Mouse (Mus musculus) kidney, embryonic 16.5 days (tissue): ENCODE results near the gene B4galt3. TPM values are rescaled to one million over a fixed set of nuclear protein-coding genes. Genes with fewer than 3 reads are reported as not detected.
"Not testable (repeated sequence)": the region's sequence is repeated elsewhere in the genome, so short reads cannot be mapped to it uniquely, and the experiment has no call there.

Experiments
- ATAC-seq: fragments of 200-750 bp; cut with Nextera tagmentation; 2 replicates; pipeline ENCODE4 v1.8.0; 2017; ENCODE audit warnings: moderate TSS enrichment; ENCODE audit not compliant: low FRiP score, low TSS enrichment
- H3K27ac ChIP-seq: fragments of 300-500 bp; sonication (generic); 2 replicates; pipeline ENCODE4 v1.5.1; 2014; ENCODE audit warnings: low read length
- H3K27me3 ChIP-seq: fragments of 300-500 bp; sonication (generic); 2 replicates; pipeline ENCODE4 v1.6.1; 2014; ENCODE audit warnings: low read length, control low read depth, mixed read lengths; ENCODE audit not compliant: insufficient read depth
- H3K36me3 ChIP-seq: fragments of 300-500 bp; sonication (generic); 2 replicates; pipeline ENCODE4 v1.6.1; 2014; ENCODE audit warnings: low read length, control low read depth, mixed read lengths; ENCODE audit not compliant: insufficient read depth
- H3K4me1 ChIP-seq: fragments of 300-500 bp; sonication (generic); 2 replicates; pipeline ENCODE4 v1.6.1; 2014; ENCODE audit warnings: low read length, control low read depth, mixed read lengths; ENCODE audit not compliant: insufficient read depth
- H3K4me2 ChIP-seq: fragments of 300-500 bp; sonication (generic); replicated peaks from 2 replicates; pipeline ENCODE4 v1.6.1; 2014; ENCODE audit warnings: low read depth, low read length
- H3K4me3 ChIP-seq: fragments of 300-500 bp; sonication (generic); 2 replicates; pipeline ENCODE4 v1.5.1; 2014; ENCODE audit warnings: mild to moderate bottlenecking, low read length
- H3K9ac ChIP-seq: fragments of 300-500 bp; sonication (generic); replicated peaks from 2 replicates; pipeline ENCODE4 v1.6.1; 2014; ENCODE audit warnings: low read length
- H3K9me3 ChIP-seq: fragments of 300-500 bp; sonication (generic); 2 replicates; pipeline ENCODE4 v1.6.1; 2016; ENCODE audit warnings: low read length, control low read depth
- WGBS: fragments of 180-500 bp; shearing (Covaris S2); extraction: QIAGEN DNeasy Blood & Tissue Kit; methylation state at CpG from one replicate; pipeline ENCODE4 v1.1.7; 2014; 5-methylcytosine and 5-hydroxymethylcytosine counted together
- polyA plus RNA-seq: library from polyadenylated mRNA; unstranded; fragments of >200 nt; fragmentation: Nextera tagmentation; extraction: Ambion mirVana; gene quantifications from 2 replicates; pipeline ENCODE4 v1.2.1, GENCODE M21; 2015

Gene B4galt3
- polyA plus RNA-seq, 1 experiment from 2014 or later, result 92.2 TPM

GRCm38 (mm10) chr1:171238463-171238862 lies 31.7 kb upstream of the B4galt3 start:
- H3K9ac ChIP-seq, result no peak overlapping the region
- H3K9me3 ChIP-seq, result no peaks in the 10 kb centered on the region
- H3K4me2 ChIP-seq, result no peak overlapping the region
- no peak overlapping the region for H3K27ac ChIP-seq
- no peak overlapping the region for H3K4me3 ChIP-seq
- no peak; the same call in 1 of the 2 replicates for ATAC-seq
- no peaks in the 10 kb centered on the region for H3K27me3 ChIP-seq
- WGBS, result 69% methylated on average over 14 of the region's 14 CpGs
- peaks cover 82% of the 10 kb centered on the region for H3K36me3 ChIP-seq
- 0 out of 2 replicates have a peak, but pooled peaks cover 3% of the 10 kb centered on the region for H3K4me1 ChIP-seq

DNA sequence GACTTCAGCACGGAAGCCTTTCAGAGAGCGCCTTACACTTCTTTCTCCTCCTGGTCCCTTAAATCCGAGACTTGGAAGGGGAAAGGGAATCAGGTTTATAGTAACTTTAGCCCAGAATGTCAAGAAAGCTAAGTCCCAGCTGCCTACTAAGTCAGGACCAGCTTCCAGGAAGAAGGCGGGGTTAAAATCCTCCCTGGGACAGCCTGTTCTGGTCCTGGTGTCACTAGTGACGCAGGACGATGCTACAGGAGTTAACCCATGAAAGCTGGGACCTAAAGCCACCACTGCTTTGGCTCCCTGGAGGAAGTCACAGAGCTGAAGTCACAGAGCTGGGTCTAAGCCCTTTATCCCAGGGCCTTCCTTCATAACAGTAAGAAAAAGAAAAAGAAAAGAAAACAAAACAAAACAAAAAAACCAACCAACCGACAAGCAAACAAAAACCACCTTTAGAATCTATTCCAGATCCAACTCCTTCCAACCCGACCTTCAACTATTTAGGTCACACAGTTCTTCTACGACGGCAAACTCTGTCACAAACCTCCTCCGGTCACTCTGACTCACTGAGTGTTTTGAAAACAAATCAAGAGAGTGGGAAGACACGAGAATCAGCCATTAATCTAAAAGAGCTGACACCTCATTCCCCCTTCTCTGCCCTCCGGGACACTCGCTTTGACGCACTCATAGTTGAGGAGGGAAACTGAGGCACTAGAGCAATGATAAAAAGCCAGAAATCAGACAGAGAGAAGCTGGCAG lies 30.0 kb upstream of the B4galt3 start:
- no peaks in the 10 kb centered on the region for H3K27me3 ChIP-seq
- no peak overlapping the region for H3K4me3 ChIP-seq
- 0 out of 2 replicates have a peak, but pooled peaks have one; percentile 56 for ATAC-seq
- H3K27ac ChIP-seq, result no peak overlapping the region; the same call in 1 of the 2 replicates
- 45% methylated on average over 15 of the region's 15 CpGs for WGBS
- 0 out of 2 replicates have a peak, but pooled peaks cover 3% of the 10 kb centered on the region for H3K4me1 ChIP-seq
- no peak overlapping the region for H3K4me2 ChIP-seq
- H3K36me3 ChIP-seq, result peaks cover 80% of the 10 kb centered on the region
- H3K9ac ChIP-seq, result 0 out of 2 replicates have a peak overlapping the region, but pooled peaks have one; percentile 35
- H3K9me3 ChIP-seq, result no peaks in the 10 kb centered on the region

- H3K27me3 ChIP-seq, result no peaks in the 10 kb centered on the region
- H3K9ac ChIP-seq, result no peak overlapping the region
- H3K27ac ChIP-seq, result no peak overlapping the region
- H3K4me3 ChIP-seq, result no peak overlapping the region
- H3K4me2 ChIP-seq, result no peak overlapping the region
- H3K9me3 ChIP-seq, result no peaks in the 10 kb centered on the region
- H3K4me1 ChIP-seq, result peaks cover 9% of the 10 kb centered on the region
- ATAC-seq, result no peak
- 83% methylated on average over 10 of the region's 10 CpGs for WGBS
- H3K36me3 ChIP-seq, result peaks cover 78% of the 10 kb centered on the region
These were observed 29.2 kb upstream of the B4galt3 start for GRCm38 (mm10) chr1:171240911-171241310.

- not testable (repeated sequence) for H3K9ac ChIP-seq, H3K27me3 ChIP-seq, H3K4me2 ChIP-seq, H3K4me3 ChIP-seq, H3K9me3 ChIP-seq, H3K27ac ChIP-seq, ATAC-seq
- Histone ChIP-seq H3K36me3 (peaks cover 69% of the 10 kb centered on the region), H3K4me1 (peaks cover 14% of the 10 kb centered on the region)
- WGBS, result 84% methylated on average over 12 of the region's 12 CpGs
These were observed 28.2 kb upstream of the B4galt3 start for GRCm38 (mm10) chr1:171241952-171242351.

DNA sequence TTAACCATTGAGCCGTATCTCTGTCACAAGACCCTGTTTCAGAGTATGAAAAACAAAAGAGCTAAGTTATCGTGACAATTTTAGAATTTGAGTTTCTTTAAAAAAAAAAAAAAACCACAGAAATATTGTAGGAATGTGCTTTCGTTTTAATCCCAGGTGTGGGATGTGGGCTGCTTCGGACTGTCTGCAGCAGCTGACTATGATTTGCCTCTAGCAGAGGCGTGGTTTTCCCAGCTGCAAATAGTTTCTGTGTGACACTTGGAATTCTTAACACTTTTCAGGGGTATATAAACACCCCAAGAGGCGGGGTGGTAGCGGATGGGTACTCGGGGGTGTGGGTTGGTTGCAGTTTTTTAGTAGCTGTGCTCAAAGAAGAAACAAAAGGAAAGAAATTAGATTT lies 24.8 kb upstream of the B4galt3 start:
- no peaks in the 10 kb centered on the region for H3K9me3 ChIP-seq
- H3K4me1 ChIP-seq, result peaks cover 40% of the 10 kb centered on the region
- no peak overlapping the region for H3K27ac ChIP-seq
- H3K27me3 ChIP-seq, result no peaks in the 10 kb centered on the region
- H3K4me3 ChIP-seq, result no peak overlapping the region
- H3K4me2 ChIP-seq, result no peak overlapping the region
- ATAC-seq, result no peak
- peaks cover 39% of the 10 kb centered on the region for H3K36me3 ChIP-seq
- WGBS, result 89% methylated on average over 8 of the region's 8 CpGs
- no peak overlapping the region for H3K9ac ChIP-seq

DNA sequence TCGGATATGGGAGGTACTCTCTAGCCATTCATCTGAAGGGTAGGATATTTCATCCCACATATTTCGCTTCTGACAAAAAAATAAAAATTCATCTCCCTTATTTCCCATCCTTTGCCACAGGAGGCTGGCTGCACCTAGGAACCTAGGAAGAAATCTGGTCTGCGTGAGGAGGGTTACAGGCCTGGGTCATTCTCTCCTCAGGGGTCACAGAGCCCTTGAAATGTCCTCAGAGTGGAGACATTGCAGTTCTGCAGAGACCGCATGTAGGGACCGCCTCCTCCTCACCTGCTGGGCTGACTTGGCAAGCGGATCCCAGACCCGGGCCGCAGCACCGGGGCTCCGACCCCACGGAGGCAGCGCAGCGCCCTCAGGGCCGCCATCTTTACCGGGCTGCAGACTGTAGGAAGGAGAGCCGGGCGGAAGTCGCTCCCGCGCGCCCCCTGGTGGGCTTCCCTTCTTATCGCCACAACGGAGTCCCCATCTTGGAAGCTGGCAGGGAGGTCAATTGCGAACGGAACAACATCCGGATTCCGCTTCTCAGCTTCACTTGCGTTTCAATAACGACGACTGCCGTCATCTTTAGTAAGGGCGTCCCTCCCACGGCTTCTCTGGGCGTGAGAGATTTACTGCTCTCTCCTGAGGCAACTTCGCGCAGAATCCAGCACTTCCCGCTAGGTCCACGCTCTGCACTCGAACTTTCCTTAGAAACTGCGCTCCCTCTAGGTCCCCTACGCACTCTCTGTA lies 23.2 kb upstream of the B4galt3 start:
- Histone ChIP-seq H3K9me3 (no peaks in the 10 kb centered on the region), H3K4me2 (peak overlapping the region; percentile 87), H3K4me3 (peak overlapping the region; percentile 93), H3K4me1 (peaks cover 53% of the 10 kb centered on the region), H3K27ac (peak overlapping the region; percentile 95), H3K36me3 (peaks cover 32% of the 10 kb centered on the region), H3K27me3 (no peaks in the 10 kb centered on the region), H3K9ac (peak overlapping the region; percentile 97)
- peak; percentile 86 for ATAC-seq
- whole genome bisulfite sequencing, result under 1% methylated on average over 41 of the region's 41 CpGs

DNA sequence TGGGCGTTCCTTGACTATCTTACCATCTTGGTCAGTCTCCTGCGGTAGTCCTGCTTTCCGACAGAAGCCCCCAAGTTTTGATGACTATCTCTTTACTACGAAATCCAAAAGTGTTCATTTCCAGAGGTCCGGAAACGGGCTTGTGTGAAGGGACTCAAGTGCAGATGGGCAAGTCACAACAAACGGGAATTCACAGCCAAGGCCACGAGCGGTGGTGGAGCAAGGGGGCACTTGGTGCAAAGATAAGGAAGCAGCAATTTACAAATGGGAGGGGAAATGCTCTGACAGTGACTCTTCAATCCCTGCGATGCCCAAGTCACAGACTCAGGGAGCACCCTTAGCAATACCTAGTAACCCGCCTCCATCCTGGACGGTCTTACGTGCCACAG lies 22.7 kb upstream of the B4galt3 start:
- WGBS, result 9% methylated on average over 13 of the region's 13 CpGs
- H3K4me2 ChIP-seq, result peak overlapping the region; percentile 68

DNA sequence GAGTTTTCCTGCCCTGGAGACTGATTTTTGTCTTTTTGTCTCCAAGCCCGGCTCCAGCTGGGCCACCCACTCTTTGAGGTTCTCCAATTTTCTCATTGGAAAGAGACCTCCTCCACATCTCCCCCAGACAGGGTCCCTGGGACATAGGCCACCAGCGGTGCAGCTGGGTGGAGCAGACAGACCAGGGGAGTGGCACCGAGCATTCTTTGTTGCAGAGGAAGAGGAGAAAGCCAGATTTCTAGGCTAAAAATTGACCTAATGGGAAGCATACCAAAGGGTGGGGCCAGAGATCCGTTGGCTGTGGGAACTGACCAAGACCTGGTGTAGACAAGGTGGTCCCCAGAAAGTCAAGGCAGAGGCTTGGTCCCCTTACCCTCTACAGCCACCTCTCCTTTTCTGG lies 22.2 kb upstream of the B4galt3 start:
- WGBS, result 13% methylated on average over 4 of the region's 4 CpGs

More for the DNA sequence above, 22.7 kb upstream of the B4galt3 start:
- peak overlapping the region; percentile 93 for H3K4me3 ChIP-seq
- peak overlapping the region; percentile 60 for H3K9ac ChIP-seq
- peaks cover 59% of the 10 kb centered on the region for H3K4me1 ChIP-seq
- H3K27ac ChIP-seq, result peak overlapping the region; percentile 95
- peaks cover 29% of the 10 kb centered on the region for H3K36me3 ChIP-seq
- H3K27me3 ChIP-seq, result no peaks in the 10 kb centered on the region
- no peaks in the 10 kb centered on the region for H3K9me3 ChIP-seq
- ATAC-seq, result 0 out of 2 replicates have a peak, but pooled peaks have one; percentile 1

GRCm38 (mm10) chr1:171248386-171249226 lies 21.5 kb upstream of the B4galt3 start:
- Histone ChIP-seq H3K9ac (no peak overlapping the region), H3K4me2 (no peak overlapping the region), H3K27me3 (no peaks in the 10 kb centered on the region), H3K9me3 (no peaks in the 10 kb centered on the region), H3K4me3 (no peak overlapping the region), H3K36me3 (peaks cover 17% of the 10 kb centered on the region), H3K27ac (peak overlapping the region; percentile 95), H3K4me1 (peaks cover 65% of the 10 kb centered on the region)
- ATAC-seq, result no peak
- 35% methylated on average over 3 of the region's 3 CpGs for WGBS

More for the DNA sequence above, 22.2 kb upstream of the B4galt3 start:
- Histone ChIP-seq H3K27ac (peak overlapping the region; percentile 95), H3K9ac (peak overlapping the region; percentile 60), H3K4me3 (peak overlapping the region; percentile 93), H3K4me2 (peak overlapping the region; percentile 68), H3K4me1 (peaks cover 64% of the 10 kb centered on the region), H3K27me3 (no peaks in the 10 kb centered on the region), H3K9me3 (no peaks in the 10 kb centered on the region), H3K36me3 (peaks cover 24% of the 10 kb centered on the region)
- no peak for ATAC-seq
